Mouse (Mus musculus) frontal cortex, postnatal 25 days (tissue): ENCODE results near the gene Sat2.

Experiments
- DNase-seq, 2 experiments: peaks; one replicate each; pipeline ENCODE4 v3.0.0; 2022; ENCODE audit warnings: low spot score in 2 of 2

The Sat2 gene

GRCm38 (mm10) chr11:69632284-69633089 lies 10.7 kb downstream of the Sat2 start, which contains the start of gene Fxr2:
Gene Fxr2, plus strand, starts transcription at chr11:69632990.
- DNase-seq, result peak; percentile 99 to 100

GRCm38 (mm10) chr11:69633128-69633866 lies 11.5 kb downstream of the Sat2 start:
- peak in 1 of 2 experiments; percentile 12 for DNase-seq

- no peak for DNase-seq
Observed at GRCm38 (mm10) chr11:69635471-69635870, 13.6 kb downstream of the Sat2 start.

GRCm38 (mm10) chr11:69645860-69646259 lies 24.0 kb downstream of the Sat2 start:
- no peak for DNase-seq

- DNase-seq, result no peak
Observed at GRCm38 (mm10) chr11:69653399-69653798, 31.6 kb downstream of the Sat2 start.

- DNase-seq, result no peak
Observed at GRCm38 (mm10) chr11:69654760-69655159, 32.9 kb downstream of the Sat2 start.

GRCm38 (mm10) chr11:69655264-69656064 lies 33.6 kb downstream of the Sat2 start, which contains the start of gene Sox15:
Gene Sox15, plus strand, starts transcription at chr11:69655314.
- DNase-seq, result peak; percentile 61 to 63

GRCm38 (mm10) chr11:69656065-69656455 lies 34.2 kb downstream of the Sat2 start:
- DNase-seq, result no peak

- DNase-seq, result no peak
Observed at GRCm38 (mm10) chr11:69656617-69657461, 35.0 kb downstream of the Sat2 start.

- DNase-seq, result no peak
Observed at GRCm38 (mm10) chr11:69657462-69657881, 35.6 kb downstream of the Sat2 start.

- DNase-seq, result no peak
Observed at GRCm38 (mm10) chr11:69661221-69661881, 39.5 kb downstream of the Sat2 start.

- DNase-seq, result peak; percentile 81 to 88
Observed at GRCm38 (mm10) chr11:69662213-69662966, 40.6 kb downstream of the Sat2 start, which contains the start of gene Mpdu1. Gene Mpdu1, minus strand, starts transcription at chr11:69662642.

GRCm38 (mm10) chr11:69662967-69663671 lies 41.3 kb downstream of the Sat2 start:
- DNase-seq, result no peak

GRCm38 (mm10) chr11:69663795-69664194 lies 42.0 kb downstream of the Sat2 start:
- DNase-seq, result no peak

GRCm38 (mm10) chr11:69664841-69665240 lies 43.0 kb downstream of the Sat2 start:
- no peak for DNase-seq

GRCm38 (mm10) chr11:69665457-69665960 lies 43.7 kb downstream of the Sat2 start:
- DNase-seq, result no peak

- peak in 1 of 2 experiments; percentile 43 for DNase-seq
Observed at GRCm38 (mm10) chr11:69665961-69666664, 44.3 kb downstream of the Sat2 start, which contains the start of gene Cd68. Gene Cd68, minus strand, starts transcription at chr11:69666153.

- DNase-seq, result no peak
Observed at GRCm38 (mm10) chr11:69666665-69667005, 44.8 kb downstream of the Sat2 start.
